Mouse (Mus musculus) intestine, postnatal 0 days (tissue): ENCODE measurements at regions not wholly inside any gene's neighbourhood (a gene's known extent, or its start where the extent isn't known, plus 50 kb on each side); places are given as distances from the start of the nearest gene placed in this dataset.
A peak's percentile ranks its signal among the peaks of the same experiment; 100 is the strongest.

Source experiments
- ATAC-seq: fragments of 200-750 bp; cut with Nextera tagmentation; 2 replicates; pipeline ENCODE4 v1.8.0; 2017; ENCODE audit warnings: mild to moderate bottlenecking, moderate TSS enrichment, moderate library complexity
- H3K27ac ChIP-seq: fragments of 300-500 bp; sonication (generic); 2 replicates; pipeline ENCODE4 v1.5.1; 2014; ENCODE audit warnings: mild to moderate bottlenecking, low read depth, low read length, moderate library complexity
- H3K27me3 ChIP-seq: fragments of 300-500 bp; sonication (generic); replicated peaks from 2 replicates; pipeline ENCODE4 v1.6.1; 2014; ENCODE audit warnings: low read length, mixed read lengths; ENCODE audit not compliant: control insufficient read depth, insufficient read depth
- H3K36me3 ChIP-seq: fragments of 300-500 bp; sonication (generic); 2 replicates; pipeline ENCODE4 v1.6.1; 2014; ENCODE audit warnings: mild to moderate bottlenecking, moderate library complexity; ENCODE audit not compliant: control insufficient read depth, insufficient read depth
- H3K4me1 ChIP-seq: fragments of 300-500 bp; sonication (generic); replicated peaks from 2 replicates; pipeline ENCODE4 v1.6.1; 2014; ENCODE audit warnings: antibody characterized with exemption, low read length, mixed read lengths; ENCODE audit not compliant: control insufficient read depth, insufficient read depth
- H3K4me2 ChIP-seq: fragments of 300-500 bp; sonication (generic); replicated peaks from 2 replicates; pipeline ENCODE4 v1.6.1; 2014; ENCODE audit warnings: low read depth, mild to moderate bottlenecking, moderate library complexity
- H3K4me3 ChIP-seq: fragments of 300-500 bp; sonication (generic); 2 replicates; pipeline ENCODE4 v1.5.1; 2014; ENCODE audit warnings: low read depth, low read length
- H3K9ac ChIP-seq: fragments of 300-500 bp; sonication (generic); 2 replicates; pipeline ENCODE4 v1.6.1; 2014; ENCODE audit warnings: mild to moderate bottlenecking, low read depth, low read length
- H3K9me3 ChIP-seq: fragments of 300-500 bp; sonication (generic); 2 replicates; pipeline ENCODE4 v1.6.1; 2016; ENCODE audit warnings: mixed run types; ENCODE audit not compliant: control insufficient read depth
- CTCF ChIP-seq: sonication (generic); IDR thresholded peaks from 2 replicates; pipeline ENCODE4 v1.5.1; 2016; ENCODE audit warnings: low read depth, mild to moderate bottlenecking, control low read depth, antibody characterized with exemption, moderate library complexity
- WGBS: fragments of 180-500 bp; shearing (Covaris S2); extraction: QIAGEN DNeasy Blood & Tissue Kit; methylation state at CpG from one replicate; pipeline ENCODE4 v1.1.7; 2014; 5-methylcytosine and 5-hydroxymethylcytosine counted together

DNA sequence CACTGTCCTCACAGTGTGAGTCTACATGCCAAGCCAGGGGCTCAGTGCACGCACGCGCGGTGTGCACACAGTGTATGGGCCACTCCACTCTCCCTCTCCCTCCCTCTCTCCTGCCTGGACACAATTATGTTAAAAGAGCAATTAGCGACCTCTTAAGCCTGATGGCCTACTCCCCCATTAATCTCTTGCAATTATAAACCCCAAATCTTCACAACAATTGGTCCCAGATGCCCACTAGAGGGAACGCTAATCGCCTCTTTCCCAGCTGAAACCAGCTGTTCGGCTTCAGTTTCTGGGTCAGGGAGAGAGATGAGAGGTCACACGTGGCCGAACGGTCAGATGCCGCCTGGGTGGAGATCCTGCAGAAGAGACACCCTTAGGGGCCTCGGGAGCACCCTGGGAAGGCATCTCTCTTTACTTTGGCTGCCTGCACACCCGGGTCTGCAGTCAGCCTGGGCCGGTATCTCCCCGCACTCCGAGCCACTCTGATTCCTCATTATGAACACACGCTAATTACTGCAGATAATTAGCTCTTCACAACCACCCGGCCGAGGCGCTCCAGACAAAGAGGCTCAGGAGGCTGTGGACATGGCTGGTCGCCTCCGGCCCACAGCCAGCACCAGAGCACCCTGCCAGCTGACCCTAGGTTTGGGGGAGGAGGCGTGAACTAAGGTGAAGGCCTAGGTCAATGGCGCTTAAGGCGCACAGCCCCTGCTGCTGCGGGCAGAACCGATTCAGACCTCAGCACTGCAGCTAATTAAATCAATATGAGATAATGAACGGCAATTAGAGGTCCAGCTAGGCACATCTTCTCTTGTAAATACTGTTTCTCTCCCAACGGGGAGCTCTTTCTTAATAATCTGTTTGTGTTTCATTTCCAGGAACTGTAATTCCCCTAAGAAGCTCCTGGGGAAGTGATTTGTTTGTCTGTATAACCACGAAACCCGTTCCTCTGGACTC lies 250.3 kb downstream of the Cryba4 start:
- Histone ChIP-seq H3K36me3 (no peaks in the 10 kb centered on the region), H3K4me3 (no peak overlapping the region), H3K27ac (no peak overlapping the region), H3K4me1 (no peaks in the 10 kb centered on the region), H3K27me3 (no peaks in the 10 kb centered on the region), H3K9me3 (no peaks in the 10 kb centered on the region), H3K9ac (no peak overlapping the region), H3K4me2 (no peak overlapping the region)
- peak; percentile 40 for TF ChIP-seq CTCF
- 37% methylated on average over 32 of the region's 32 CpGs for WGBS
- ATAC-seq = no peak

DNA sequence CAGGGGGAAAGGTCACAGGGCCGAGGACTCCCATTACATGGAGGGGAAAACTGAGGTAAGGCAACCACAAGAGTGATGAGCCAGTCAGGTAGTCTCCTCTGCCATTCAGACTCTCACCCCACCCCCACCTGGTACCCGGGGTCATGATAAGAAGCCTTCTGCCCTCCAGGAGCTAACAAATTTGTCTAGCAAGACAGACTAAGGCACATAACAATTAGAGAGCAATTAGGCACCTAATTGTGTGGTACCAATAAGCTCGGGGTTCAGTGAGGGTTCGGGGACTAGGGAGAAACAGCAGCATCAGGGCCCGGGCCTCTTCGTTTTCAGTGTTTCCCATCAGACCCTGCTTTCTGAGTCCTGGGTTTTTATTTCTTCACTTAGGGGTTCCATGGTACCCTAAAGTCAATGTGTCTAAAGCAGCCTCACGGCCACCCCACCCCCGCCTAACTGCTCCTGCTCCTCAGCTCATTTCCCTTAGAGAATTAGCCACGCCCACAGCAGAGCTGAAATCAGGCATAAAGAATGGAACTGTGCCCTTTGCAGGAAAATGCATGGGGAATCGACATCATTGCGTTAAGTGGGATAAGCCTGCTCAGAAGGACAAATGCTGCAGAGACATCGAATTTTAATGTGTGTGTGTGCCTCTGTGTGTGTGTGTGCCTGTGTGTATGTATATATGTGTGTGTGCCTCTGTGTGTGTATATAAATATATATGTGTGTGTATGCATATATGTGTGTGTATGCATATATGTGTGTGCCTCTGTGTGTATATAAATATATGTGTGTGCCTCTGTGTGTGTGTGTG lies 249.3 kb downstream of the Cryba4 start:
- TF ChIP-seq CTCF = no peak
- Histone ChIP-seq H3K27me3 (no peaks in the 10 kb centered on the region), H3K27ac (no peak overlapping the region), H3K4me1 (no peaks in the 10 kb centered on the region), H3K36me3 (no peaks in the 10 kb centered on the region), H3K9ac (no peak overlapping the region), H3K4me3 (no peak overlapping the region), H3K9me3 (no peaks in the 10 kb centered on the region), H3K4me2 (no peak overlapping the region)
- ATAC-seq = no peak
- WGBS = 58% methylated on average over 12 of the region's 12 CpGs

DNA sequence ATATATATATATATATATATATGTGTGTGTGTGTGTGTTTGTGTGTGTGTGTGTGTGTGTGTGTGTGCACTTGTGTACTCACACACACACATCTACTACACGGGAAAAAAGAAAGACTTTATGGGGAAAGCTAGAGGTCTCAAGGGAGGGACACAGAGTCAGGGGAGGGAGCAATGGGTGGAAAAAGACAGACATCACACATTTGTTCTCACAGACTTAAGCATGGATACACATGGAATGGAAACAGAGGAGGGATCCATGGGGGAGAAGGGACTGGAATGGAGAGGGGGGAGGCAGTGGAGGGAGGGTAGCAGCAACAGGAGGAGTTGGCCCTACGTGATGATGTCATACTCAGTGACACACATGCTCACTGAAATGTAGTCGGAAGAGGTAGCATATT lies 248.3 kb downstream of the Cryba4 start:
- no peak for TF ChIP-seq CTCF
- Histone ChIP-seq H3K4me3 (no peak overlapping the region), H3K4me2 (no peak overlapping the region), H3K27me3 (no peaks in the 10 kb centered on the region), H3K9me3 (no peaks in the 10 kb centered on the region), H3K27ac (no peak overlapping the region), H3K36me3 (no peaks in the 10 kb centered on the region), H3K9ac (no peak overlapping the region), H3K4me1 (no peaks in the 10 kb centered on the region)
- 77% methylated on average over 3 of the region's 3 CpGs for WGBS
- ATAC-seq = no peak

DNA sequence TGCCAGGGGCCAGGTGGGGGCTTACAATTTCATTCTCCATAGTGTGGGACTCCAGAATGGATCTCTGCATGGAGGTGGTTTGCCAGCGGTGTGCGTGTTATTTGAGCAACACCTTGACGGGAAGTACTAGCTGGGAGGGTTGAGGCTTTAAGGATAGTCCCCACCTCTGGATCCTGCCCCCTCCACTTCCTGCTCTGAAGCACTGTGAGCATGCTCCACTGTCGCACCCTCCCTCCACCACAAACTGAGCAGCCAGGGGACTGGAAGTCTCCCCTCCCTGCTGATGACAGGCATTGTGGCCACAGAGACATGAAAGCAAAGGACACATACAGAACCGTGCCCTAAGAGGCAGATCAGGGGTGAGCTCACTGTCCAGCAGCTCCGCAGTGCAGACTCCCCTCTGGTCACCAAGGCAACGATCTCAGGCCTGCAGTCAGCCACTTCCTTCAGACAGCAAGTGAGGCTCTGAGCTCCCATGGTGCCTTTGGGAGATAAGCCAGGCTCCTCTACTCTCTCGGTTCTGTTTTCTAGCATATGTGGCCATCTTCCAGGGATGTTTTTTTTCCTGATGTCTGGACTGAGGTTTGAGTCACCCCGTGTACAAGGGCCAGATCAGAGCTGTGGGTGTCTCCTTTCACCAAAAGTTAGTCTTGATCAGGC lies 239.7 kb downstream of the Cryba4 start:
- no peak overlapping the region; the same call in 1 of the 2 replicates for H3K4me2 ChIP-seq
- H3K9ac ChIP-seq = no peak overlapping the region
- no peaks in the 10 kb centered on the region for H3K4me1 ChIP-seq
- WGBS = 13% methylated on average over 9 of the region's 9 CpGs
- no peak overlapping the region for H3K27ac ChIP-seq
- H3K4me3 ChIP-seq = no peak overlapping the region
- ATAC-seq = no peak
- TF ChIP-seq CTCF = no peak
- H3K27me3 ChIP-seq = no peaks in the 10 kb centered on the region
- no peaks in the 10 kb centered on the region for H3K36me3 ChIP-seq
- no peaks in the 10 kb centered on the region for H3K9me3 ChIP-seq

DNA sequence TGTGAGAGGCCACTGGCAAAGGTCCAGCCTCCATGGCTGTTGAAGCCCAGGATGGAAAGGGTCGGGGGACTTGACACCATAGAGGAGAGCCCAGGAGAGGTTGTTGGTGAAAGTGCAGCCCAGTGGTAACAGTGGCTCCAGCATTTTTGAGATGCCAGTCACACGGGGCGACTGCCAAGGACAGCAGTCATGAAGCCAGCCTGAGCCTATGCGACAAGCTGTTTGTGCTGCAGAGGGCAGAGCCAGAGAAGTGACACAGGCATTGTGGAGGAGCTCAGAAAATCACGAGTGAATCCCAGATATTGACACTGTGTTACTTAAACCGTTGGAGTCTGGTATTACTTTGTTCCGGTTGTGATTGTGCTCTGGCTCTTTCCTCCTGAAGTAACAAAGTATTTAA lies 233.4 kb downstream of the Cryba4 start:
- H3K4me2 ChIP-seq = no peak overlapping the region
- no peak for ATAC-seq
- H3K27ac ChIP-seq = no peak overlapping the region
- TF ChIP-seq CTCF = no peak
- no peaks in the 10 kb centered on the region for H3K4me1 ChIP-seq
- no peaks in the 10 kb centered on the region for H3K36me3 ChIP-seq
- H3K4me3 ChIP-seq = no peak overlapping the region
- H3K9ac ChIP-seq = no peak overlapping the region
- no peaks in the 10 kb centered on the region for H3K27me3 ChIP-seq
- no peaks in the 10 kb centered on the region for H3K9me3 ChIP-seq
- WGBS = 67% methylated on average over 7 of the region's 7 CpGs

DNA sequence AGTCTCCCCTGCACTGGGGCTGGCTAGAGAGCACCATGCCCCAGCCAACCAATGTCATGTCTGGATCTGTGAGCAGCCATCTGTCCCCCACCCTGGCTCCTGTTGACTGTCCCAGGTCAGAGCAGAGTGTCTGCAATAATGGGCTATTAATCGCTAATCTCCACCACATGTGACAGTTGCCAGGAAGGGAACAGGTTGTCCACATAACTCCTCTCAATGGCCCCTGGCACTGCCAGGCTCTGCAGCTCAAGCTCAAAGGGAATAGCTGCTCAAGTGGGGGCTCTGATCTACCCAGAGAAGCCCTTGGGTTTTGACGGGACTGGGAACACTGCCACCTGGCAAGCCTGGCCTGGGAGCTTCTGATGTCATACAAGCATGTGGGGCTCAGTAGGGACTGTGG lies 231.4 kb downstream of the Cryba4 start:
- 53% methylated on average over 2 of the region's 2 CpGs for WGBS
- H3K4me3 ChIP-seq = no peak overlapping the region
- no peak overlapping the region for H3K4me2 ChIP-seq
- H3K27me3 ChIP-seq = no peaks in the 10 kb centered on the region
- no peak overlapping the region for H3K9ac ChIP-seq
- no peaks in the 10 kb centered on the region for H3K4me1 ChIP-seq
- H3K36me3 ChIP-seq = no peaks in the 10 kb centered on the region
- no peak for TF ChIP-seq CTCF
- H3K9me3 ChIP-seq = no peaks in the 10 kb centered on the region
- no peak overlapping the region for H3K27ac ChIP-seq
- ATAC-seq = no peak
